27 mouse cellular contexts compared by ENCODE assay signal in genomic region chr11:105558803-105559505, GRCm38 (mm10). TPM values are rescaled to one million over a fixed set of nuclear protein-coding genes. Genes with fewer than 3 reads are reported as not detected.
DNase-seq lines count a peak whose midpoint lies in the region; ATAC-seq lines count a peak whose summit lies in the region.
"Had no signal": no experiment of that assay in that cellular context is flagged by ENCODE, and none has a peak within 500 bp of the region (broad histone marks: within the 10 kb centered on the region; RNA-seq: fewer than 3 reads in every experiment).

No protein-coding gene starts in this region.

- no peaks in the 10 kb centered on the region for H3K9me3 ChIP-seq in heart, embryonic 10.5 days
- no peaks in the 10 kb centered on the region for H3K9me3 ChIP-seq in liver, embryonic 11.5 days (ENCODE audit: control insufficient read depth, low read length)
- no peaks in the 10 kb centered on the region for H3K9me3 ChIP-seq in liver, embryonic 16.5 days (replicated peaks; ENCODE audit: control insufficient read depth, low read length)
- H3K9me3 ChIP-seq: embryonic facial prominence, embryonic 12.5 days; limb, embryonic 13.5 days; midbrain, embryonic 12.5 days; neural tube, embryonic 13.5 days had no signal

- no peak overlapping the region for H3K9ac ChIP-seq in liver, embryonic 11.5 days (ENCODE audit: low read depth, low read length)
- H3K9ac ChIP-seq in liver, embryonic 16.5 days (ENCODE audit: low read depth, low read length): no peak overlapping the region
- H3K9ac ChIP-seq: embryonic facial prominence, embryonic 12.5 days; forebrain, postnatal 0 days; hindbrain, embryonic 14.5 days; limb, embryonic 13.5 days; midbrain, embryonic 12.5 days; neural tube, embryonic 13.5 days had no signal

- peak; percentile 97 for ATAC-seq in liver, embryonic 11.5 days (replicated peaks; ENCODE audit: low FRiP score)
- peak; percentile 87 for ATAC-seq in liver, embryonic 16.5 days (ENCODE audit: low read depth)
- ATAC-seq: activated CD4-positive, CD25-positive, alpha-beta regulatory T cell, adult 4 months; forebrain, postnatal 0 days; intestine, postnatal 0 days had no signal

- DNase-seq in heart, embryonic 10.5 days (ENCODE audit: low spot score): peak; percentile 84
- no peak for DNase-seq in heart, postnatal 36 days
- peak; percentile 9 for DNase-seq in c-Kit-positive CD71-positive TER-119-negative erythroid progenitor cells, embryonic 14.5 days (ENCODE audit: low read depth)
- DNase-seq in liver, embryonic 11.5 days (ENCODE audit: low spot score): no peak
- DNase-seq in kidney, postnatal 4 days: no peak
- no peak for DNase-seq in spleen, postnatal 10 days (ENCODE audit: low spot score in 2 of 2)
- DNase-seq in cerebellum, adult 9-10 months: no peak
- DNase-seq: adrenal gland, adult 2 months; adrenal gland, postnatal 36 days; cerebellum, adult 18-20 months; cerebellum, postnatal 25 days; embryo, embryonic 11 days; forebrain, postnatal 0 days; kidney, postnatal 14 days; lung, adult 2 months; lung, postnatal 10 days; thymus, postnatal 25 days had no signal

- WGBS in heart, embryonic 10.5 days: 44% methylated on average over 6 of the region's 6 CpGs
- WGBS in liver, embryonic 11.5 days: 47% methylated on average over 6 of the region's 6 CpGs
- 42% methylated on average over 6 of the region's 6 CpGs for WGBS in liver, embryonic 16.5 days (ENCODE audit: insufficient replicate concordance)

- no peak overlapping the region for H3K27ac ChIP-seq in heart, embryonic 10.5 days
- H3K27ac ChIP-seq in liver, embryonic 11.5 days (ENCODE audit: low read depth, low read length): no peak overlapping the region
- no peak overlapping the region; the same call in 1 of the 2 replicates for H3K27ac ChIP-seq in liver, embryonic 16.5 days (ENCODE audit: low read length)
- H3K27ac ChIP-seq: embryonic facial prominence, embryonic 12.5 days; hindbrain, embryonic 14.5 days; layer of hippocampus, adult 2 months; limb, embryonic 13.5 days; midbrain, embryonic 12.5 days; neural tube, embryonic 13.5 days had no signal

- peaks cover 20% of the 10 kb centered on the region for H3K4me1 ChIP-seq in heart, embryonic 10.5 days
- H3K4me1 ChIP-seq in liver, embryonic 11.5 days (replicated peaks; ENCODE audit: control insufficient read depth, insufficient read depth, low read length): peaks cover 5% of the 10 kb centered on the region
- H3K4me1 ChIP-seq in liver, embryonic 16.5 days (ENCODE audit: control insufficient read depth, low read depth, low read length): peaks cover 3% of the 10 kb centered on the region; the same call in 1 of the 2 replicates

- H3K27me3 ChIP-seq in heart, embryonic 10.5 days (ENCODE audit: insufficient read depth, poor library complexity, severe bottlenecking): no peaks in the 10 kb centered on the region
- H3K27me3 ChIP-seq in liver, embryonic 11.5 days (replicated peaks; ENCODE audit: control insufficient read depth, insufficient read depth, low read length): no peaks in the 10 kb centered on the region
- no peaks in the 10 kb centered on the region for H3K27me3 ChIP-seq in liver, embryonic 16.5 days (ENCODE audit: control insufficient read depth, insufficient read depth, low read depth, low read length)
- H3K27me3 ChIP-seq: CH12.LX; embryonic facial prominence, embryonic 12.5 days; limb, embryonic 13.5 days; midbrain, embryonic 12.5 days; neural tube, embryonic 13.5 days had no signal

- H3K4me2 ChIP-seq in liver, embryonic 11.5 days: no peak overlapping the region
- no peak overlapping the region for H3K4me2 ChIP-seq in liver, embryonic 16.5 days (ENCODE audit: low read depth, low read length)
- H3K4me2 ChIP-seq: embryonic facial prominence, embryonic 12.5 days; hindbrain, embryonic 14.5 days; limb, embryonic 13.5 days; midbrain, embryonic 12.5 days; neural tube, embryonic 13.5 days had no signal

- intact Hi-C loops in heart, postnatal 36 days (cut with DNase I): no loop called here

- H3K4me3 ChIP-seq in heart, embryonic 10.5 days: no peak overlapping the region
- no peak overlapping the region for H3K4me3 ChIP-seq in liver, embryonic 11.5 days (ENCODE audit: low read depth, low read length)
- no peak overlapping the region for H3K4me3 ChIP-seq in liver, embryonic 16.5 days (ENCODE audit: low read depth, low read length)
- H3K4me3 ChIP-seq: embryonic facial prominence, embryonic 12.5 days; layer of hippocampus, adult 2 months; limb, embryonic 13.5 days; midbrain, embryonic 12.5 days; neural tube, embryonic 13.5 days had no signal

- no peaks in the 10 kb centered on the region for H3K36me3 ChIP-seq in heart, embryonic 10.5 days
- H3K36me3 ChIP-seq in liver, embryonic 11.5 days (ENCODE audit: control insufficient read depth, insufficient read depth, low read length): no peaks in the 10 kb centered on the region
- H3K36me3 ChIP-seq in liver, embryonic 16.5 days (ENCODE audit: control insufficient read depth, insufficient read depth): no peaks in the 10 kb centered on the region
- H3K36me3 ChIP-seq: embryonic facial prominence, embryonic 12.5 days; limb, embryonic 13.5 days; midbrain, embryonic 12.5 days; neural tube, embryonic 13.5 days had no signal

RNA-seq across cellular contexts. Expression of gene Tanc2, which starts 30.8 kb away (rescaled TPM):
- 16.4 and 17.1 TPM in 2 replicates for polyA plus RNA-seq in heart, embryonic 10.5 days (2016; fragmentation: Nextera tagmentation; extraction: Ambion mirVana)
- 10 to 100 TPM; 10.6 to 13.3 TPM for total RNA-seq in heart, postnatal 36 days (2021)
- 6.3 and 6.9 TPM in 2 replicates for polyA plus RNA-seq in liver, embryonic 11.5 days (2014; fragmentation: Nextera tagmentation; extraction: Ambion mirVana)
- 0.70 and 0.83 TPM in 2 replicates for polyA plus RNA-seq in liver, embryonic 16.5 days (2015; fragmentation: Nextera tagmentation; extraction: Ambion mirVana)

Comparison
In these comparisons a context has a peak if more than half of its experiments do, and no peak if none do; other contexts are left out.
1. DNase-seq: peak in heart, embryonic 10.5 days (single experiment) and c-Kit-positive CD71-positive TER-119-negative erythroid progenitor cells, embryonic 14.5 days (single experiment); none in heart, postnatal 36 days (0 of 2), liver, embryonic 11.5 days (single experiment), kidney, postnatal 4 days (0 of 2), spleen, postnatal 10 days (0 of 2) and cerebellum, adult 9-10 months (single experiment).